Mouse (Mus musculus): ENCODE measurements around the gene Kcnj6.

Kcnj6 gene

DNA sequence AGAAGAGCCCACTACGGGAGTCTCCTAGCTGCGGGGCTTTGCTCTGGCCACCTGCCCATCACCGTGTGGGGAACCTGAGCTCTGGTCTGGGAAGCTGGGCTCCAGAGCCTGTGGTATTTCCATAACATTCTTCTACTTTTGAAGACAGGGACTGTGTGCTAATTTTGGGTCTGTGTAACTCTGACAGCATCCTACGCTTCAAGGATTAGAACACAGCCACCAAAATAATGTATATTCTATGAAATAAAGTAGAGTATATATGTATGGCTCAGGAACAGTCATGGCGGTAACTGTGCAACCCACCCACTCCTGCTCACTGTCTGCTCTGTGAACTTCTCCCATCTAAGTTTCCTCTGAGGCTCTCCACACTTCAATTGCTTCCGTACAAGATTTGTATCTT lies 229.9 kb downstream of the Kcnj6 start:
- no peak for DNase-seq (ENCODE audit: low spot score)

DNA sequence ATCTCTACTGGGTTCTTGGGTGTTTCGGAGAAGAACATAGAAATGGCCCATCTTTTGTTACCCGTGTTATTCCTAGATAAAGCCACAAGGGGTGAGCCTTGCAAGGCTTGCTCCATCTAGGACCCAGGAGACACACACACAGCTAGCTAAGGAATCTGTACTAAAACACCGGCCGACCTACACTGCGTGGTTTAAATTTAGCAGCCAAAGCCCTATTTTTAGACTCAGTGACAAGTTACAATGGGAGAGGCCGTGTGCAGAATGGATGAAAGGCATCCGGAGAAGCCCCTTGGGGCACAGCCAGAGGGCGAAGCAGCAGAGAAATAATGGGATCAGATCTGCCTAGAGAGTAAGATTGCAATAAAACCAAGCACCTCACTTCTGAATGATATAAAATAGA lies 232.4 kb downstream of the Kcnj6 start:
- DNase-seq (ENCODE audit: low spot score) = no peak

DNA sequence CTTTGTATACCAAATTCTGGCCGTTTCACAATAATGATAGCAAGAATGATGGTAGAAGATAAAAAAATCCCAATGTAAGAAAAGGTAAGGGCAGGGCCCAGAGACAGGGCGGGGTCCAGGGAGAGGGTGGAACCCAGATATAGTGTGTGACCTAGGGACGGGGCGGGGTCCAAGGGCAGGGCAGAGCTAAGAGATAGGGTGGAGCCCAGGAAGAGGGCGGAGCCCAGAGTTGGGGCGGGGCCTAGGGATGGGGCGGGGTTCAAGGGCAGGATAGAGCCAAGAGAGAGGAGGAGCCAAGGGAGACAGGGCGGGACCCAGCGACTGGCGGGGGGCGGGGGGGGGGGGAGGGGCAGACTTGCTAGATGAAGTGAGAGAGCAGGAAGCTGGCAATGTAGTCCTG lies 236.8 kb downstream of the Kcnj6 start:
- DNase-seq (ENCODE audit: low spot score) = no peak

DNA sequence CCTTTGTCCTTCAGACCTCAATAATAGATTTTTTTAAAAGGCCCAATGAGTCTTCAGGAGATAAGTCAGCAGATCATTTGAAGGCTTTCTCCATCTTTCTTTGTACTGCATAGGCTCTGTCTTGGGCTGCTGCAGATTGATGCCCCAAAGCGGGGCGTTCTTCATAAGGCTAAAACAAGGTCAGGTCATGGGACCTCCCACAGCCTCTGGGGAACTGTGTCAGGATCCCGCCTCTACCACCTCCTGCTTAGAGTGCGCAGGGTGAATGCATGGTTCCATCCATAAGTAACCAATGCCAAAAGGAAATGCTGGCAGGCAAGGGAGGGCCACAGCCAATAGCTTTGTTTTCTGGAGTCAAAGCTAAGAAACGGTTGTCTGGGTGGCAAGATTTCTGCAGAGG lies 237.7 kb downstream of the Kcnj6 start:
- DNase-seq (ENCODE audit: low spot score) = no peak

DNA sequence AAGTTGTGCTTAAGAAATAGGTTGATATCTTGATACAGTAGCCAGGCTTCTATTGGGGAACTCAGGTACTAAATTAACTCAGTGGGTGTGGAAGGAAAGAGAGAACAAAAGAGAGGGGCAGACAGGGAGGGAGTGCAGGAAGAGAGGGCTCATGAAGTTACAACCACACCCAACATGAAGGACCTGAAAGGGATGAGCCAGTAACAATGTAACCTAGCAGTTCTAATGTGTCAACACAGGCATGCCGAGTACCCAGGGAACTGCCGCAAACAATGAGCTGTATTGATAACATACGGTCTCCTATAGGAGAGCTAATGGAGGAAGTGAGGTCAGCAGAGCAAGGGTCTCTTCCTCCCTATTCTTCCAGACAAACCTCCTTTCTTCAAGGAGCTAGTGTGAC lies 238.9 kb downstream of the Kcnj6 start:
- no peak for DNase-seq (ENCODE audit: low spot score)

DNA sequence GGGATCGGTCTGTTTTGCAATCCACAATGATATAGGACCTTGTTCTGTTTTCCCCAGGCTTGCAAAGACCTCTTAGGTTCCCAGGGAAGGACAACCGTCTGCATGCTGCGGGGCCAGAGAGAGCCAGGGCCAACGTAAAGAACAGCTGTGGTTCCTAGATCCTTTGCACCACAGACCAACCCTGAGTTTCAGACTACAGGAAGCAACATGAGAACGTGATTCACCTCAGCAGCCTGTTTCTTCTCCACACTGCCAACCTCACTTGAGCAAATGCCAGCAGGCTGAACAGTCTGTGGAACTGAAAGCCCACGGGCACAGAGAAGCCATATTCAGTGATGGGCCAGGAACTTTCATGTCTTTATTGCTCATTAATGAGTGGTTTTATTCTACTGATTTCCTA lies 241.1 kb downstream of the Kcnj6 start:
- no peak for DNase-seq (ENCODE audit: low spot score)

DNA sequence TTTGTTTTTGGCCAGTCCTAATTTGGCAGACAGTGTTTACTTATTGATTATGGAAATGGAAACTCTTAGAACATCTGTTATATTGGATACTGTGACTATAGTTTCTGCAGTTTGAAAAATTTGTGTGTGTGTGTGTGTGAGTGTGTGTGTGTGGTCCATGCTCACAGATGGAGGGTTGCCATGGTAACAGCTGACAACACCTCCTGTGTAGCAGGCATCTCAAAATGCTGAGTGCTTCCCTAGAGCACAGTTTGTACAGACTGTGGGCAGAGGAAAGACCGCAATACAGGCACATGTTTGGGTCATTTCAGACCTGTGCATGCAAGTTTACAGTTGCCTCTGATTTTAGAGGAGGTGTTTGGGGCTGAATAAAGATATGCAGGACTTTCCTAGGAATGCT lies 244.0 kb downstream of the Kcnj6 start:
- DNase-seq (ENCODE audit: low spot score) = no peak

DNA sequence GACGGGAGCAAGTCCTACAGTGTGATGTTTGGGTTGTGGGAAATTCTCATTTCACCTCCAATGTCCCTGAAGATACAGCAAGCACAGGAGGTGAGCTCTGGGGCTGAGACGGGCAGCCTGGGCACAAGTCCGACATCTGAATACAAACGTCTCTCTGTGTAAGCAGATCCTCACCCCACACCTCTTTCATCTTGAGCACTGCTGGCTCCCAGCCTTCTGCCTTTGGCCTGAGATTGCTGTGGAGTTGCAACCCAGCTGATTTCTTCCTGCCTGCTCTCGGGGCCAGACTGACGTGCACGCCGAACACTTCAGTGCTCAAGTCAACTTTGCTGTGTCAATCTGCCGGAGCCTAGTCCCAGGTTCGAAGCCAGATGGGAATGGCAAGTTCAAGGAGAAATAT lies 244.7 kb downstream of the Kcnj6 start:
- no peak for DNase-seq (ENCODE audit: low spot score)

DNA sequence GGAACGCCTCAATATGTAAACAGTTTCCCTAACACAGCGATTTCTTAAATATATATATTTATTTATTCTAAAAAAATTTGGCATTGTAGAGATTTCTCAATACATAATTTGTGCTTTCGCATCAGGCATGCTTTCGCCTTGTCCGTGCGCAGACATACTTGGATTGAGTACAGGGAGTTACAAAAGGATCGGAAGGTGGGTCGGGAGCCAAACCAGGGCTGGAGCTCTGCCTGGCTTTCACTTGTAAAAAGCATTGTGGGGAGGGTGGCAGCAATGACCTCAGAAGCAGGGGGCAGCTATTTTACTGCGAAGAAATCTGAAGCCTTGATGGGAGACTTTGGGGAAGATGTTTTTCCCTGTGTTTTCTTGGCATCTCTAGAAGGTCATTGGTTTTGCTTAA lies 252.5 kb downstream of the Kcnj6 start:
- no peak for DNase-seq (ENCODE audit: low spot score)

DNA sequence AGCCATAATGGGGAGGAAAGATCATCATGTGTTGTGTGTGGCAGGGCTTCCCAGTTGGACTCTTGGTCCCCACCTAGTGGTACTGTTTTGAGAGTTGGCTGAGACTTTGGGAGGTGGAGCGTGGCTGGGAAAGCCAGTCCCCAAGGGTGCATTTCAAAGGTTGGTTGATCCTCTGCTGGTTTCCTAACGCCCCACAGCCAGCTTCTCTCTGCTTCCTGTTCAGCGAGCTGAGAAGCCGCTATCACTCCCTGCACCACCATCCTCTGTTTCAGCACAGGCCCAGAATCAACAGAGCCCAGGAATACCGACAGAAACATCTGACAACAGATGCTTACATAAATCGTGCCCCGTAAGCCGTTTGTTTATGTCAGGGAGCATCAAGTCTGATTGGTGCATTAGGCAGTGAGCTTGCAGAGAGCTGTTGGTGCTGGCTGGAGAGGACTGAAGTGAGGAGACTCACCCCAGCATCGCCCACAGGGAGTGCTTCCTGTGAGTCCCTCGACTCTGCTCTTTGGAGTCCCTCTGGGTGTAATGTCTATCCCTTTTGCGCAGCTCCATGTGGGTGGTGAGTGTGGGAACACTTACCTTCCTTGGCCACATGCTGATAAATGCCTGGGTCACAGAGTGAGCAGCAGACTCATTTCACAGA lies 253.5 kb downstream of the Kcnj6 start:
- no peak for DNase-seq (ENCODE audit: low spot score)

DNA sequence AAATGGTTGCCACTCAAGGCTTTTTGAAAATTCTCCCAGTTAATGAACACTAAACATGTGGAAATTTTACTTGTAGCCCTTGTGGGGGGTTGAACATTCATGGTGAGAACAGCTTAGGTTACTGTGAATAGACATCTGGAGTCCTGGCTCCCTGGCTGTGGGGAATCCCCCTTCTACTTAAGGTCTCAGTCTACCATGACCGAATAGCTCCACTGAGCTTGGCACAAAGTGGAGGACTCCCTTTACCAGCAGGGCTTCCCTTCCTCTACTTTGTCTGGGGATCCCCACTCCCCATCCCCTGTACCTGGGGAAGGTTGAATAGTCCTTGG lies 260.2 kb downstream of the Kcnj6 start:
- no peak for DNase-seq (ENCODE audit: low spot score)

DNA sequence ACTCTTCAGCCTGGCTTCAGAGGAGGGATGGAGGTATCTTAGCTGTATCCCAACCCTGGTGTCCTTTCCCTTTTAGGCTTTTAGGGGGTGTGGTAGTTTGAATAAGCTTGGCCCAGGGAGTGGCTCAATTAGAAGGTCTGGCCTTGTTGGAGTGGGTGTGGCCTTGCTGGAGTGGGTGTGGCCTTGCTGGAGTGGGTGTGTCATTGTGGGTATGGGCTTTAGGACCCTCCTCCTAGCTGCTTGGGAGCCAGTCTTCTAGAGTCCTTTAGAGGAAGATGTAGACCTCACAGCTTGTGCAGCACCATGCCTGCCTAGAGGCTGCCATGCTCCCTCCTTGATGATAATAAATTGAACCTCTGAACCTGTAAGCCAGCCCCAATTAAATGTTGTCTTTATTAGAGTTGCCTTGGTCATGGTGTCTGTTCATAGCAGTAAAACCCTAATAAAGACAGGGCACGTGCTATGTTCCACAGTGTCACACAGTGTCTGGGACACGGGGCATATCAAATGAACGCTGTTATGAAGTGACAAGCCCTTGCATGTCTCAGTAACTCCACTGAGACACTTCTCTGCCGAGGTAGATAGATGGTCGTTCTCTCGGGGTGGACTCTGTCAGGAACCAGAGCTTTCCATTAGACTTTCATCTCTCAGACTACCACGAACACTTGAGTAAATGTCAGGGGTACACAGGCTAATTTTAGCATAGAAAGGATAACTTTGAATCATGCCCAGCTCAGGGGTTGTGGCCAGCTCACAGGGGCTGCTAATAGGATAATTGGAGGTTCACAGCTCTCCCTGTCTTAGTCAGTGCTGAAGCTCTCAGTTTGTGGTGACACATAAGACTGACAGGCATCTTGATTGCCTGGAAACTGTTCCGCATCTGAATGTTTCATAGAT lies 260.8 kb downstream of the Kcnj6 start:
- no peak for DNase-seq (ENCODE audit: low spot score)

DNA sequence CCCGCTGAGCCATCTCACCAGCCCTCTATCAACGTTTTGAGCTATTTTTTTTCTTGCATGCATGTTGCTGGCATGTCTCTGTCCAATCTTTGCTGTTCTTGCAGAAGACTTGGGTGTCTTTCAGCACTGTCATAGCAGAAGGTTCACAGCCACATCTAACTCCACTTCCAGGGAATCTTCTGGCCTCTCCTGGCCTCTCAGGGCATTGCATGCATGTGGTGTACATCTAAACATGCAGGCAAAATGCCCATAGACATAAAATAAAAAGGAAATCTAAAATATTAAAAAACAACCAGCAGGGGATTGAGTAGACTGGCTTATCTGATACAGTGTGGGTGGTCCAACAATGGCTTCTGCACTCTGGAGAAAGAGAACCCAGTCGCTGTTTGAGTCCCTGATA lies 262.0 kb downstream of the Kcnj6 start:
- DNase-seq (ENCODE audit: low spot score) = no peak

DNA sequence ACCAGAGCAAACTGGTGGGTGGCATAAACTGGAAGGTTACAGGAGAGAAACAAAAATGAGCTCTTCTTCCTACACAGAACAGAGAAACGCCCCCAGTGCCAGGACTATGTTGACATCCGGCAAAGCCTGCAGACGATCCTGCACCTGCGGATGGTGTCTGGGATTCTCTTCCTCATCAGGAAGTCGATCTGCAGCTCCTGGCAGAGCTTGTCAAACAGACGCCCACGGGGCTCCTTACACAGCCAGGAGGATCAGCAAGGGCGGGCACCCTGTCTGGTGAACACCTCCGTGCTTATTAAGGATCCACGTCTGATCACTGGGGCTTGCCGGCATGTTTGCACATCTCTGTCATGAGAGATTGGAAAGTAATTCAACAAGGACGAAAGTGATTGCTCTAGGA lies 266.5 kb downstream of the Kcnj6 start:
- DNase-seq (ENCODE audit: low spot score) = no peak

DNA sequence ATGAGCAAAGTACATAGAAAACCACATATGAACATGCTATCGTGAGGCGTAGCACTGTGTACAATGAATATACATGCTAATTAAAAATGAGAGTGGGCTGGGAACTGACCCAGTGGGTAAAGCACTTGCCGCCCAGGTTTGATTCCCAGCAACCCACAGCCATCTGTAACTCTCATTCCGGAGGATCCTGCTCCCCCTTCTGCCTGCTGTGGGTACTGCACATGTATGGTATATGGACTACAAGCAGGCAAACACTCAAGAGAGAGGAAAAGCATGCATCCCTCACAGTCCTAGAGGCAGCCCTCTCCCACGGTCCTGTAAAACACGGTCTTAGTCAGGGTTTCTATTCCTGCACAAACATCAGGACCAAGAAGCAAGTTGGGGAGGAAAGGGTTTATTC lies 268.3 kb downstream of the Kcnj6 start:
- DNase-seq (ENCODE audit: low spot score) = no peak

DNA sequence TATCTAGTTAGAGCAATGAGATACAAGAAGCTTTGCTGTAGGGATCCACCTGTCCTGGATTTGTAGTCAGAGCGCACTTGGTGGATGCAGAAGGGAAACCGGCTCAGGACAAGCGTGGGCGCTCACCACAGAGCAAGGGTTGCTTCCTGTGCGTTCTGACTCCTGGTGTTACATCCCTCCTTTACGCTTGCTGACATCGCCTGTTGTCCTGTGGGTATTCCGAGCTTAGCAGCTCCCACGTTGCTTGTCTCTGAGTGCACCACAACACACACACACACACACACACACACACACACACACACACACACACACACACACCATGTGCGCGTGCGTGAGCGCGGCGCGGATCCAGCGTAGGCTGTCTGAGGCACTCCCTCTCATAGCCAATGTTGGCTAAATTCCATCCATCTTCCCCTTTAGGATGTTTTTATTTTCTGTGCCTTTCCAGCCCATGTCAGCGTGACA lies 272.7 kb downstream of the Kcnj6 start:
- DNase-seq (ENCODE audit: low spot score) = no peak

DNA sequence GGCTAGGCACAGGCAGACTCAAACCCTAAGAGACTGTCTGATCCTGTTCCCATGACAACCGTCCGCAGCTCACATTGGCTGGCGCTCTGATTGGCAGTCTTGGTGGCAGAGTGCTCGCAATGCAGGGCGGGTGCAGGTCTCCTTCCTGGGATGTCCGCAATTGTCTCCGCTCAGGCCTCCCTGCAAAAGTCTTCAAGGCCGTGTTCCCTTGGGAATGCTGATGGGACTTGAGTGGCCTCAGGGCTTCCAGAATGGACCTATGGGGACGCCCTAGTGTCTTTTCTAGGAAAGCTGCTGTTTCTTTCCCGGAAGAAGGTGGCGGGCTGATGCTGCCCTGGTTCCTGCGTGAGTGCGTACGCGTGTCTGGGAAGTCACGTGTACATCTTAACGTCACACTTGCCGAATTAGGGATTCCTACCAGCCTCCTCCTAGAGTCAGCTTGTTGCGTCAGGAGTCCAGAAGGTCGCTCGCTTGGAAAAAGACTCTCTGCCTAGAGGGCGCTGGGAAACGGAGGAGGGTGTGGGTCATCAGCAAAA lies 273.4 kb downstream of the Kcnj6 start:
- DNase-seq (ENCODE audit: low spot score) = no peak

DNA sequence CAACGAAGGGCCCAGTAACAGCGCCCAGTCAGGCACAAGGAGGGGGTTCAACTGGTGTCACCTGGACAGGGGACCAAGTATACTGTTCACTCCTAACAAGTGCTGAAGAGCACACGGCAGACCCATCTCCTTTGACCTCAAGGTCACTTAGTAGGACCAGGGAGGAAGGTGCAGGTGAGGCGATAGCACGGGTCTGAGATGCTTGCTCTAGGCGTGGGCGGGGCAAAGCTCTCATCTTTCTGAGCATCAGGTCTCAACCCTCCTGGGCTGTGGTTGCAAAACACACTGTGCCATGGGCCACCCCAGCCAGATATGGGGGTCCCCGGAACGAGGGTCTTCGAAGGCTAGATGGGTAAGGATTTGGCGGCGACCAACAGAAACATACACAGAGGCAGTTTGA lies 274.6 kb downstream of the Kcnj6 start:
- DNase-seq (ENCODE audit: low spot score) = no peak

DNA sequence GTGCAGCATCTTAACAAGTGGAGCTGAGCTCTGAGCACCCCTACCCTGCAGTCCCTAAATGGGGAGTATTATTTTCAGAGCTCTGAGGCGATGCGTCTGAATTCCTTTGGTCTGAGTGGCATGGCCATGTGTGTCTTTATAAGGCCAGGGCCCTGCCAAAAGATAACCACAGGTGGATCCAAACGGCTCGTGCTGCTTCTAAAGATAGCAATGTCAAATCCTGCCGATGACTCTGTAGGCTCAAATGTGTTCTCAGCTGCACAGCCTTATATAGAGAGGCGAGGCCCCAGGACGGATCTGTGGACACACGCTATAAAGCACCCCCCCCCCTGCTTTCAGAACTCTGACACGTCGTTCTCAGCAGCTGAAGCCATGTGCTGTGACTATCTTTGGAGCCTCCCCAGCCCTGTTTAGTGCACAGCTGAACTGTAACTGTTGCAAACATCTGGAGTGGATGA lies 275.9 kb downstream of the Kcnj6 start:
- DNase-seq (ENCODE audit: low spot score) = no peak

DNA sequence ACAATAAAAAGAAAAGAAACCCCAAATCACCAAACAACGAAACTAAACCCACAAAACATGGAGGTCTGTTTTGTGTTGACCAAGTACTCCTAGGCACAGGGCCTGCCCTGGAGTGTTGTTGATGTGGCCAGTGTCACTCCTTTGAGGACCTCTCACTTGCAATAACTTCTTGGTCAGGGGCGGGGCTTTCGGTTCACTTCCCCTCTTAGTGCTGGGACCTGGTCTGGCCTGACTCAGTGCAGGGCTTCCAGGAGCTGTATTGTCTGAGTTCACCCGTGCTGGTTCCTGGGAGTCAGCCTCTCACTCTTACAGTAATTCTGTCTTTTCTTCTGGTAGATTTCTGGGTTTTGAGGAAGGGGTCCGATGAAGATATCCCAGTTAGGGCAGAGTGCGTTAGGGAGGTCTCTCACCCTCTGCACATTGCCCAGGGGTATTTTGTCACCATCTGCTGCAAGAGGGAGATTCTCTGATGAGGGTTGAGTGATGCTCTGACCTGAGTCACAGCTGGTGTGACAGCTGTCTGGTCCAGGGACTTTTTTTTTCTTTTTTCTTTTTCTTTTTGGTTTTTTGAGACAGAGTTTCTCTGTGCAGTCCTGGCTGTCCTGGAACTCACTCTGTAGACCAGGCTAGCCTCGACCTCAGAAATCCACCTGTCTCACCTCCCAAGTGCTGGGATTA lies 276.9 kb downstream of the Kcnj6 start:
- DNase-seq (ENCODE audit: low spot score) = no peak

DNA sequence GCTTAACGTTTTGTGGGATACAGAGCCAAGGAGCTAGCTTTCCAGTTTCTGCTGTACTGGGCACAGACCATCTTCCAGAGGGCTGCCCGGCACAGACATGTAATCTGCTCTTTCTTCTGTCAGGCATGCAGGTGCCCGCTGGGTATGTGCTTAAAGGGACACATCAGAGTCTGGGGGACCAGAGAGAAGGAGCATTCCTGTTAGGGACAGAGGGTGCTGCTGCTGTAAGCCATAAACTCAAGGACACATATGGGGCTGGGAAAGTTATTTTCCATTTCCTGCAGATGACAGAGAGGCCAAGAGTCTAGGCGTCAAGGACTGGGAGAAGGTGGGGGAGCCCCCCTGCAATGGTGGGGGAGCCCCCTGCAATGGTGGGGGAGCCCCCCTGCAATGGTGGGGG lies 278.0 kb downstream of the Kcnj6 start:
- no peak for DNase-seq (ENCODE audit: low spot score)

DNA sequence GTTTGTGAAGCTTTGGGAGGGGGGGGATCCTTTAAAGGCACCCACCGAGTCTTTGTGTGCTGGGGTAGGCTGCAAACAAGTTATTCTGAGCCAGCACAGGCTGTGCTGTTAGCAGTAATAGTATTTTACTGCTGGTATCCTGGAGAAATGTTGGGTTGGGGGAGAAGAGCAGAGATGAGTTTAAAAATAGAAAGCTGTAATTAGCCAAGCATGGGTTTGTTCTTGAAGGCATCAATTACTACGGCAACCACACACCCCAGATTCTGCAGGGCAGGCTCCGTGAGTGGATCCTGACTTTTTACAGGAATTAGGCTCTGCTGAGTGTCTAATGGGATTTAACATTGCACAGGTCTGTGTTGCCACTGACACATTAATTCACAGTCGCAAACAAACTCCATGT lies 278.6 kb downstream of the Kcnj6 start:
- DNase-seq (ENCODE audit: low spot score) = no peak

DNA sequence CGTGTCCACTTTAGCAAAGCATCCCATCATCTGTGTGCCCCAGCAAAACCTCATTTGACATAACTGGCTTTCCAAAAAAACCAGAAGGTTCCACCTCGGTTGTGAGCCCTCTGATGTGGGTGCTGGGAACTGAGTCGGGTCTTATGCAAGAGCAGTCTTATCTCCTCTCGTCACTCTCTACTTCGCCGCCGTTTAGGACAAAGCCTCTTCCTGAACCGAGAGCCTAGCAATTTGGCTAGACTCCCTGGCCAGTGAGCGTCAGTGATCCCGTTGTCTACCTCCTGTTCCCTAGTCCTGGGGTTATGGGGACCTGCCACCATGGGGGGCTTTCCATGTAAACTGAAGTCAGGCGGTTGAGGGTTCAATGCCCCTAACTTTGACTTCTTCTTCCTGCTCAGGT lies 280.4 kb downstream of the Kcnj6 start:
- no peak for DNase-seq (ENCODE audit: low spot score)
